Mouse (Mus musculus): ENCODE data around the gene Fam222b.
"Not testable (repeated sequence)": the region's sequence is repeated elsewhere in the genome, so short reads cannot be mapped to it uniquely, and the experiment has no call there.

Fam222b gene

DNA sequence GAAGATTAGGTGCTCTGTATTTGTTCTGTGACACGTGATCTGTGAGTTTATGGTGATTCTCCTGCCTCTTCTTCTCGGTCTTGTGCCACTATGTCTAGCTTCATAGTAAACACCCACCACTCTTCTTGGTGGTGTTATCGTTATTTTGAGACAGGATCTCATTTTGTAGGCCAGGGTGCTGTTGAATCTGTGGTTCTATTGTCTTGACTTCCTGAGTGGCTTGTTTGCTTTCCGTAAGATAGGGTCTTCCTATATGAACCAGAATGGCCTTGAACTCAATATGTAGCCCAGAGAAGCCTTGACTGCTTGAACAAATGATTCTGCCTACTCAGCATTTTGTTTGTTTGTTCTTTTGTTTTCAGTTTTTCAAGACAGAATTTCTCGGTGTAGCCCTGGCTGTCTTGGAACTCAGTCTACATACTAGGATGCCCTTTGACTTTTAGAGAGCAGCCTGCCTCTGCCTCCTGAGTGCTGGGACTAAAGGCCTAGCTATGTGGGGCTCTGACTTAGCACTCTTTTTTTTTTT lies 6.6 kb upstream of the Fam222b start:
- DNase-seq (ENCODE audit: low spot score in 2 of 2) = no peak

GRCm38 (mm10) chr11:78094137-78094503 lies 340 bp upstream of the Fam222b start:
- no peak for DNase-seq (ENCODE audit: low spot score in 2 of 2)

- no peak for DNase-seq (ENCODE audit: low spot score in 2 of 2)
Measured at GRCm38 (mm10) chr11:78095144-78095516, 670 bp downstream of the Fam222b start.

DNA sequence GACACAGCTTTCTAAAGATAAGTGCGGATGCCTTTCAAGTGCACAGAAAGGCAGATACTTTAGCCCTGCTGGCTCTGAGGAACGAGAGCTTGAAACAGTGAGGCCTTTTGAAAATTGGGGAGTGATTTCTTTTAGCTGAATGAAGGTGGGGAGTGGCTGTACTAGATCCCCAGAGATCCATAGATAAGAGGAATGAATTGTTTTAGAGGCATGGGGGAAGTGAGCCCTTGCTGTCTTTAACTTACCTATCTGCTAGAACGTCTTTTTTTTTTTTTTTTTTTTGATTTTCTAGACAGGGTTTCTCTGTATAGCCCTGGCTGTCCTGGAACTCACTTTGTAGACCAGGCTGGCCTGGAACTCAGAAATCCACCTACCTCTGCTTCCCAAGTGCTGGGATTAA lies 2.6 kb downstream of the Fam222b start:
- no peak for DNase-seq (ENCODE audit: low spot score in 2 of 2)

- no peak for DNase-seq (ENCODE audit: low spot score in 2 of 2)
Measured at GRCm38 (mm10) chr11:78100746-78101145, 6.3 kb downstream of the Fam222b start.

DNA sequence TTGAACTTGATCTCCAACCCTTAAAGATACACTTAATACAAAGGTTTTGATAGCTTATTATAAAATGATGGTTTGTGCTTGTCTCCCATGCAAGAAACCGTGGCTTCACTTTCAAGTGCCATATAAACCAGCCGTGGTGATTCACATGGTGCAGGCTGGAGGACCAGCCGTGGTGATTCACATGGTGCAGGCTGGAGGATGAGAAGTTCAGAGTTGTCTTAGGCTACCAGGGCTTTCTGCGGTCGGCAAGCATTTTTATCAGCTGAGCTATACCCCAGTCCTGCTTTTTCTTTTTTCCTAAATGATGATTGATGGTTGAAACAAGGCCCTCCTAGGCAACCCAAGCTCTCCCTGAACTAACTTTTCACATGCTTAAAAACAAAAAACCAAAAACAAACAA lies 7.7 kb downstream of the Fam222b start:
- DNase-seq (ENCODE audit: low spot score in 2 of 2) = no peak

DNA sequence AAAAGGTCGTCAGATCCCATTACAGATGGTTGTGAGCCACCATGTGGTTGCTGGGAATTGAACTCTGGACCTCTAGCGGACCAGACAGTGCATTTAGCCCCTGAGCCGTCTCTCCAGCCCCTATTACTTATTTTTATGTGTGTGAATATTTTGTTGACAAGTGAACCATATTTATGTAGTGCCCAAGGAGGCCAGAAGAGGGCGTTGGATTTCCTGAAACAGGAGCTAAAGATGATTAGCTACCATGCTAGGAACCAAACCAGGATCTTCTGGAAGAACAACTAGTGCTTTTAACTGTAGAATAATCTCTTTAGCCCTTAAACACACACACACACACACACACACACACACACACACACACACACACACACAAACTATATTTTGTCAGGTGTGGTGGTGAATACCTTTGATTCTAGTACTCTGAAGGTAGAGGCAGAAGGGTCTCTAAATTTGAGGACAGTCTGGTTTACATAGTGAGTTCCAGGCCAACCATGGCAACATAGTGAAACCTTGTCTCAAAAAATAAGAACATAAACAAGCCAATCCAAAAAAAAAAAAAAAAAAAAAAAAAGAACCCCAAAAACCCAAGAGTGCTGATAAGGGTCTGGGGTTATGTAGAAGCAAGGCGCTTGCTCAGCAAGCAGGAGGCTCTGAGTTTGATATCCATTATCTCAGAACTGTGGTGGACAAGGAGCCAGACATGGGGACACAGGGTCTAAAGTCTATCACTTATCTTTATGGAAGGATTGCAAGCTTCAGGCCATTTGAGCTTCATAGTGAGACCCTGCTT lies 8.7 kb downstream of the Fam222b start:
- DNase-seq (ENCODE audit: low spot score in 2 of 2) = no peak

GRCm38 (mm10) chr11:78104501-78104900 lies 10.0 kb downstream of the Fam222b start:
- DNase-seq (ENCODE audit: low spot score in 2 of 2) = no peak

GRCm38 (mm10) chr11:78113616-78114015 lies 19.2 kb downstream of the Fam222b start:
- peak; percentile 27 to 29 for DNase-seq (ENCODE audit: low spot score in 2 of 2)

GRCm38 (mm10) chr11:78114676-78115366 lies 20.4 kb downstream of the Fam222b start:
- DNase-seq (ENCODE audit: low spot score in 2 of 2) = no peak

DNA sequence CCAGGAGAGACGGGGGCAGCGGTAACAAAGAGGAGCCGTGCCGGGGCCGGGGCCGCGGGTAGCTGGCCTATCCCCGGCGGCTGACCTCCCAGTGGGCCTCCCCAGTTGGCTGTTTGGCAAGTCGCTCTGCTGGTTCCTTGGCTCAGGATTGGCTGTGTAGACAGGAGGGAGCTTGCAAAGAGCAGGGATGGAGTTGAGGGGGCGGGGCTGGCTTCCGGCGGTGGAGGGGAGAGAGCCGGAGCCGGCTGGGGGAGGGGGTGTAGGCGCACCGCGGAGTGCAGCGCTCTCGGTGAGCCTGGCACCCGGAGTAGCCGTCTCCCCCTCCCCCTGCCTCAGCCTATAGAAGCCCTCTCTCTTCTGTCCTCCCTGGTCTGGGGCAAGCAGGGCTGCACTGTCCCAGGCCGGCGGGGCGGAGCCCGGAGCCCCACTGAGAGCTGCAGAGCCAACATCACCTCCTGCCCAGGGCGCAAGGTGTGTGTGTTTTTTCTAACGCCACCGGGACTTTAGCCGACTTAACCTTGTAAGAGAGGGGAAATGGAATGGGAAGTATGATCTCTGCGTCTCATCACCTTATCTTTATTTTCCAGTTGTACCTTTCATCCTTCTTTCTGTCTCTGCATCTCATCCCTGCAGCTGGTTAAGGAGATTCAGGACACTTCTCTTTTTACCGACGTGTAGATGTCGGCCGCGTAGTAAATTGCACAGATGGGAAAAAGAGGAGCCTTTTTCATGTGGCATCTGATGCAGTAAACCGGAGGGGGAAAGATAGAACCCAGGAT lies 21.1 kb downstream of the Fam222b start:
- DNase-seq (ENCODE audit: low spot score in 2 of 2) = peak; percentile 91 to 92

DNA sequence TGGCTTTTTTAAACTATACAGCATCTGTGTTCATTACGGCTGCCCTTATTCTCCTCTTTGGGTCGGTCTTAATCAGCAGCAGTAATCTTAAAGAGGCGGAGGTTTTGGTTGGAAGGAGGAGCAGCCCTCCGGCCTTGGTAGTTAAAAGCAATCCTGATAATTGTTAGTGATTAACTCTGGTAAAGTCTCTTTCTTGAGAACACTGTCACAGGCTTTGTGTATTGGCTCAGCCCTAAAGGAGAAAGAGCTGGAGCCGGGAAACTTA lies 21.6 kb downstream of the Fam222b start:
- no peak for DNase-seq (ENCODE audit: low spot score in 2 of 2)

GRCm38 (mm10) chr11:78118467-78118866 lies 24.0 kb downstream of the Fam222b start:
- DNase-seq (ENCODE audit: low spot score in 2 of 2) = no peak

DNA sequence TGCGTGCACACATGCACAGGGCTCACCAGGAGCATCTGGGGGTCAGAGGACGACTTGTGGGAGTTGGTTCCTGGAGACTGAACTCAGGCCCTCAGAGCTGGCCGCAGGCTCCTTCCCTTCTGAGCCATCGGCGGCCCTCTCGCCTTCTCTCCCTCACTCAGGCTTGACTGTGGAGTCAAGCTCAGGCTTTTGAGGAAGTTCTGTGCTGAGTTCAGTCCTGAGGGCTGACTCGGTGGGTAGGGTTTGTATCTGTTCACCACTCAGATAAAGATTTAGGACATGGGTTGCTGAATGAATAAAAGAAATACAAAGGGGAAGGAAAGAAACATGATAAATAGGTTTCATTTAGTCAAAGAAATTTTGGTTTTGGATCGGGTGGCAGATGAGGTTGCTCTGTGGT lies 25.4 kb downstream of the Fam222b start:
- DNase-seq (ENCODE audit: low spot score in 2 of 2) = no peak

DNA sequence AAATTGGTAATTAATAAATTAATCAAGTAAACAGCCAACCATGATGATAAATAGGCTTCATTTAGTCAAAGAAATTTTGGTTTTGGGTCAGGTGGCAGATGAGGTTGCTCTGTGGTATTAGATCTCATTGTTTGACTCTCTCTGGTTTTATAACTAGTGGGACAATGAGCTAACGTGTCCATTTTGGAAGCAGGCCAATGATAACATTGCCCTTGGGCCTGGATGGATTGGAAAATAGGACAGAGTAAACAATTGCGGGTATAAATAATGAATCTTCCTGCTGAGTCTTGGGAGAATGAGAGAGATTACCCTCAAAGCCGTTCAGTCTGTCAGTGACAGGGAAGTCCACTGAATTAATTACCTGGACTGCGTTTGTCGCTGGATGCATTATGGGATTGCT lies 26.7 kb downstream of the Fam222b start:
- DNase-seq (ENCODE audit: low spot score in 2 of 2) = no peak

DNA sequence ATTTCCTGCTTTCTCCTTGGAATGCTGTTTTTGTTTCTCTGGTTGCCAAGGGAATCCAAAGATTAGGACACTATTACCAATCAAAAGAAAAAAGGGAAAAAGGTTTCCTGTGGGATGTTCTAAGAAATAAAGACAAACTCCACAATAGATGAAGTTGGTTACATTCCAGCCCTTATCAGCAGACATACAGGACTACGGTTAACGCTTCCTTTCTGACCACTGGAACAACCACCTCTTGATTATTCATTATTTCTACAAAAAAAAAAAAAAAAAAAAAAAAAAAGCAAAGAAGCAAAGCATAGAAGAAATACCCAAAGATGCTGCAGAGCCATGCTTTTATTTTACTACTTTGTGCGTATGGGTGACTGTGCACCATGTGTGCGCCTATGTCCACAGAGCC lies 28.4 kb downstream of the Fam222b start:
- DNase-seq (ENCODE audit: low spot score in 2 of 2) = no peak

- DNase-seq (ENCODE audit: low spot score in 2 of 2) = no peak
Measured at GRCm38 (mm10) chr11:78123782-78124181, 29.3 kb downstream of the Fam222b start.

DNA sequence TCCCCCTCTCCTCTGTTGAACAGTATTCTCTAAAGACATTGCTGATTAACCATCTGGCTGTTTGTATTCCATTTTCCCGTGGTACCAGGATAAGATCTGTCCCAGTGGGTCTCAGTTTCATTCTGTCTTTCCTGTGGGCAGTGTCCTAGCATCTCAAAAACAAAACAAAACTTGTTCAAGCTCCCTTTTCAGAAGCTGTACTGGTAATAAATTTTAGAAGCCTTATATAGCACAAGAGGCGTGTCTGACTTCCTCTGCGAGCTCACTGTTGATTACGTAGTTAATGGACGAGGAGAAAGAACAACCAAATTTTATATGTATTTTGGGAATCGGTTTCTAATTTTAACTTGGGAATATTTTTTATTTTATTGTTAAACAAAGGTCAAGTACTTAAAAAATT lies 31.2 kb downstream of the Fam222b start:
- no peak for DNase-seq (ENCODE audit: low spot score in 2 of 2)

GRCm38 (mm10) chr11:78126739-78127138 lies 32.3 kb downstream of the Fam222b start:
- no peak for DNase-seq (ENCODE audit: low spot score in 2 of 2)

- DNase-seq (ENCODE audit: low spot score in 2 of 2) = no peak
Measured at GRCm38 (mm10) chr11:78129458-78129857, 35.0 kb downstream of the Fam222b start.

DNA sequence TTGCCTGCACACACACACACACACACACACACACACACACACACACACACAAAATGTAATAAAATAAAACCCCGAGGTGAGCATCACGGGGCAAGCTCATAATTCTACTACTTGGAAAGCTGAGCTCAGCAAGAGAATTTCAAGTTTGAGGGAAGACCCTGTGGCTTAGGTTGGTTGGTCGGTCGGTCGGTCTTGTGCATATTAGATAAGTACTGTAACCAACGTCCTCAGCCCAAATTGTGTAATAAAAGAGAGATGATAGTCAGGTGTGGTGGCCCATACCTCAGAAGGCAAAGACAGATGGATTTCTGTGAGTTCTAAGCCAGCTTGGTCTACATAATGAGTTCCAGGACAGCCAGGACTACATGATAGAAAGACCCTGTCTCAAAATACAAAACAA lies 39.5 kb downstream of the Fam222b start:
- no peak for DNase-seq (ENCODE audit: low spot score in 2 of 2)

- DNase-seq (ENCODE audit: low spot score in 2 of 2) = no peak
Measured at GRCm38 (mm10) chr11:78134344-78134743, 39.9 kb downstream of the Fam222b start.

DNA sequence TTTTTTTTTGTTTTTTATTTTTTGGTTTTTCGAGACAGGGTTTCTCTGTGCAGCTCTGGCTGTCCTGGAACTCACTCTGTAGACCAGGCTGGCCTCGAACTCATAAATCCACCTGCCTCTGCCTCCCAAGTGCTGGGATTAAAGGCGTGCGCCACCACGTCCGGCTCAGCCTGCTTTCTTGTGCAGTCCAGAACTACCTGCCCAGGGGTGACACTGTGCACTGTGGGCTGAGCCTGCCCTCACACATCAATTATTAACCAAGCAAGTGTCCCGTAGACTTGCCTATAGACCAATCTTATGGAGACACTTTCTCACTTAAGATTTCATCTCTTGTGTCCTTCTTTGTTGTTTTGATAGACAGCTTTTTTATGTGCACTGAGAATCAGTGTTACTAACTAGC lies 40.9 kb downstream of the Fam222b start:
- not testable (repeated sequence) for DNase-seq (ENCODE audit: low spot score in 2 of 2)
